Mouse (Mus musculus) kidney, adult 2 months (tissue): ENCODE results near the gene Gm20716.

ENCODE experiments used
- CTCF ChIP-seq: fragments of 200-500 bp; conservative IDR thresholded peaks from 2 replicates; pipeline ENCODE4 v1.5.1; 2011; ENCODE audit warnings: low read depth, mild to moderate bottlenecking, control low read depth, low read length, moderate library complexity, mixed read lengths; ENCODE audit not compliant: insufficient read depth, insufficient read length
- POLR2A ChIP-seq: fragments of 200-500 bp; IDR thresholded peaks from one replicate; pipeline ENCODE4 v1.6.1; 2011; ENCODE audit warnings: low read depth, low read length, control low read depth

- no peak for TF ChIP-seq CTCF
- no peak for TF ChIP-seq POLR2A
Measured at GRCm38 (mm10) chr2:168191856-168192255, 38.3 kb downstream of the Gm20716 start.
